In the genomic region with DNA sequence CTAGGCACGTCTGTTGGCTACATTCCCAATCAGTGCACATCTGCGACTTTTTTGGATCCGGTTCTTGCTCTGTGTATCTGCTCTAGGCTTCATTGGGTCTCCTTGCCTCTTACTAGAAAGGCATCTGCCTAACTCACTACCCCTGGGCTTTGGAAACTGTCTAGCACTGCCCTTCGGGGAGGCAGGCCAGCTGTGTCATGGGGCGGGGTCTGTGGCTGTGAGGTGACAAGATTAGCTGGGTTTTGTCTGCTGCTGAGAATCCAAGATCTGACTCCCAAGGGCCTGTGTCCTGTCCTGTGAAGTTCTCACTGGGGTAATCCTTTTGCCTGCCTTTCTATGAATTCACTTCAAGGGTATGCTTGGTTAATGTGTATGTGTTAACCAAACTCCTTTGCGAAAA, we compare ENCODE assay signal across 12 mouse cellular contexts.
A peak's percentile ranks its signal among the peaks of the same experiment; 100 is the strongest.
DNase-seq lines count a peak whose midpoint lies in the region; ATAC-seq lines count a peak whose summit lies in the region.
"Had no signal": no experiment of that assay in that cellular context is flagged by ENCODE, and none has a peak within 500 bp of the region (broad histone marks: within the 10 kb centered on the region; RNA-seq: fewer than 3 reads in every experiment).

No protein-coding gene starts in this region.

- H3K27ac ChIP-seq in kidney, embryonic 15.5 days = no peak overlapping the region
- no peak overlapping the region for H3K27ac ChIP-seq in forebrain, embryonic 15.5 days (replicated peaks)
- peak overlapping the region; percentile 64 for H3K27ac ChIP-seq in hindbrain, embryonic 16.5 days (ENCODE audit: low read depth, low read length)
- H3K27ac ChIP-seq in neural tube, embryonic 12.5 days = 0 out of 2 replicates have a peak overlapping the region, but pooled peaks have one; percentile 16
- H3K27ac ChIP-seq in intestine, embryonic 16.5 days (ENCODE audit: low read length) = no peak overlapping the region
- H3K27ac ChIP-seq: kidney, postnatal 0 days had no signal

- H3K4me1 ChIP-seq in kidney, embryonic 15.5 days = peaks cover 14% of the 10 kb centered on the region
- H3K4me1 ChIP-seq in forebrain, embryonic 15.5 days = peaks cover 27% of the 10 kb centered on the region
- H3K4me1 ChIP-seq in hindbrain, embryonic 16.5 days (ENCODE audit: control insufficient read depth, insufficient read depth, low read depth, low read length) = peaks cover 9% of the 10 kb centered on the region; the same call in 1 of the 2 replicates
- H3K4me1 ChIP-seq in neural tube, embryonic 12.5 days = peaks cover 27% of the 10 kb centered on the region
- no peaks in the 10 kb centered on the region for H3K4me1 ChIP-seq in intestine, embryonic 16.5 days (ENCODE audit: control insufficient read depth, insufficient read depth, low read length)

- no peaks in the 10 kb centered on the region for H3K9me3 ChIP-seq in kidney, embryonic 15.5 days (replicated peaks)
- no peaks in the 10 kb centered on the region for H3K9me3 ChIP-seq in forebrain, embryonic 15.5 days
- H3K9me3 ChIP-seq in hindbrain, embryonic 16.5 days (ENCODE audit: control insufficient read depth, low read length) = no peaks in the 10 kb centered on the region
- no peaks in the 10 kb centered on the region for H3K9me3 ChIP-seq in neural tube, embryonic 12.5 days
- H3K9me3 ChIP-seq in intestine, embryonic 16.5 days (ENCODE audit: control insufficient read depth, low read length) = no peaks in the 10 kb centered on the region

- DNase-seq in kidney, postnatal 36 days = no peak
- DNase-seq in spleen, adult 18-20 months = no peak
- DNase-seq: adrenal gland, postnatal 14 days; cerebellum, adult 11-12 months; lung, adult 18-20 months; thymus, postnatal 36 days had no signal

- no peaks in the 10 kb centered on the region for H3K36me3 ChIP-seq in kidney, embryonic 15.5 days
- H3K36me3 ChIP-seq in forebrain, embryonic 15.5 days = no peaks in the 10 kb centered on the region
- no peaks in the 10 kb centered on the region for H3K36me3 ChIP-seq in hindbrain, embryonic 16.5 days (ENCODE audit: control insufficient read depth, insufficient read depth, low read length)
- H3K36me3 ChIP-seq in neural tube, embryonic 12.5 days = no peaks in the 10 kb centered on the region
- H3K36me3 ChIP-seq in intestine, embryonic 16.5 days (ENCODE audit: control insufficient read depth, insufficient read depth, low read length) = no peaks in the 10 kb centered on the region

- 27% methylated on average over 6 of the region's 6 CpGs for WGBS in kidney, embryonic 15.5 days
- 30% methylated on average over 6 of the region's 6 CpGs for WGBS in forebrain, embryonic 15.5 days
- 24% methylated on average over 6 of the region's 6 CpGs for WGBS in hindbrain, embryonic 16.5 days
- WGBS in neural tube, embryonic 12.5 days = 30% methylated on average over 6 of the region's 6 CpGs
- WGBS in intestine, embryonic 16.5 days = 25% methylated on average over 6 of the region's 6 CpGs

- no peak overlapping the region for H3K9ac ChIP-seq in kidney, embryonic 15.5 days
- no peak overlapping the region for H3K9ac ChIP-seq in forebrain, embryonic 15.5 days (replicated peaks)
- H3K9ac ChIP-seq in hindbrain, embryonic 16.5 days (ENCODE audit: low read depth, low read length) = peak overlapping the region; percentile 54
- peak overlapping the region; percentile 73 for H3K9ac ChIP-seq in neural tube, embryonic 12.5 days
- no peak overlapping the region for H3K9ac ChIP-seq in intestine, embryonic 16.5 days (ENCODE audit: low read depth, low read length)

- no peak overlapping the region for H3K4me2 ChIP-seq in kidney, embryonic 15.5 days
- peak overlapping the region; percentile 60 for H3K4me2 ChIP-seq in forebrain, embryonic 15.5 days (replicated peaks)
- H3K4me2 ChIP-seq in hindbrain, embryonic 16.5 days (ENCODE audit: low read length) = peak overlapping the region; percentile 57
- peak overlapping the region; percentile 77 for H3K4me2 ChIP-seq in neural tube, embryonic 12.5 days (replicated peaks)
- H3K4me2 ChIP-seq in intestine, embryonic 16.5 days (ENCODE audit: low read depth, low read length) = no peak overlapping the region

- 0 out of 2 replicates have a peak, but pooled peaks have one; percentile 31 for ATAC-seq in kidney, embryonic 15.5 days (replicated peaks; ENCODE audit: low FRiP score)
- ATAC-seq in forebrain, embryonic 15.5 days (replicated peaks) = no peak
- peak; percentile 41; the same call in 1 of the 2 replicates for ATAC-seq in hindbrain, embryonic 16.5 days
- ATAC-seq in neural tube, embryonic 12.5 days (ENCODE audit: low FRiP score, low read depth) = peak; percentile 23; the same call in 1 of the 2 replicates
- no peak for ATAC-seq in intestine, embryonic 16.5 days

- H3K4me3 ChIP-seq in kidney, embryonic 15.5 days (replicated peaks) = 0 out of 2 replicates have a peak overlapping the region, but pooled peaks have one; percentile 39
- peak overlapping the region; percentile 42 for H3K4me3 ChIP-seq in forebrain, embryonic 15.5 days
- H3K4me3 ChIP-seq in hindbrain, embryonic 16.5 days (ENCODE audit: low read length) = peak overlapping the region; percentile 50
- H3K4me3 ChIP-seq in neural tube, embryonic 12.5 days = peak overlapping the region; percentile 54
- H3K4me3 ChIP-seq in intestine, embryonic 16.5 days (ENCODE audit: low read length) = no peak overlapping the region

- peaks cover 36% of the 10 kb centered on the region for H3K27me3 ChIP-seq in kidney, embryonic 15.5 days
- H3K27me3 ChIP-seq in forebrain, embryonic 15.5 days = peaks cover 19% of the 10 kb centered on the region
- no peaks in the 10 kb centered on the region for H3K27me3 ChIP-seq in hindbrain, embryonic 16.5 days (replicated peaks; ENCODE audit: control insufficient read depth, insufficient read depth, low read length)
- peaks cover 9% of the 10 kb centered on the region; the same call in 1 of the 2 replicates for H3K27me3 ChIP-seq in neural tube, embryonic 12.5 days (replicated peaks)
- peaks cover 24% of the 10 kb centered on the region for H3K27me3 ChIP-seq in intestine, embryonic 16.5 days (replicated peaks; ENCODE audit: control insufficient read depth, insufficient read depth, low read length)

Comparison
In these comparisons a context has a peak if more than half of its experiments do, and no peak if none do; other contexts are left out.
1. ATAC-seq: peak in kidney, embryonic 15.5 days (single experiment), hindbrain, embryonic 16.5 days (single experiment) and neural tube, embryonic 12.5 days (single experiment); none in forebrain, embryonic 15.5 days (single experiment) and intestine, embryonic 16.5 days (single experiment).
2. H3K27ac ChIP-seq: peak in hindbrain, embryonic 16.5 days (single experiment) and neural tube, embryonic 12.5 days (single experiment); none in kidney, embryonic 15.5 days (single experiment), forebrain, embryonic 15.5 days (single experiment) and intestine, embryonic 16.5 days (single experiment).
3. H3K4me2 ChIP-seq: peak in forebrain, embryonic 15.5 days (single experiment), hindbrain, embryonic 16.5 days (single experiment) and neural tube, embryonic 12.5 days (single experiment); none in kidney, embryonic 15.5 days (single experiment) and intestine, embryonic 16.5 days (single experiment).
4. H3K9ac ChIP-seq: peak in hindbrain, embryonic 16.5 days (single experiment) and neural tube, embryonic 12.5 days (single experiment); none in kidney, embryonic 15.5 days (single experiment), forebrain, embryonic 15.5 days (single experiment) and intestine, embryonic 16.5 days (single experiment).